Mouse (Mus musculus): ENCODE data around the gene Yars. TPM values are rescaled to one million over a fixed set of nuclear protein-coding genes. Genes with fewer than 3 reads are reported as not detected.
A peak's percentile ranks its signal among the peaks of the same experiment; 100 is the strongest.

Gene Yars
- total and polyA plus RNA-seq, 2 experiments from 2014 or later, result 56.0 to 102 TPM

DNA sequence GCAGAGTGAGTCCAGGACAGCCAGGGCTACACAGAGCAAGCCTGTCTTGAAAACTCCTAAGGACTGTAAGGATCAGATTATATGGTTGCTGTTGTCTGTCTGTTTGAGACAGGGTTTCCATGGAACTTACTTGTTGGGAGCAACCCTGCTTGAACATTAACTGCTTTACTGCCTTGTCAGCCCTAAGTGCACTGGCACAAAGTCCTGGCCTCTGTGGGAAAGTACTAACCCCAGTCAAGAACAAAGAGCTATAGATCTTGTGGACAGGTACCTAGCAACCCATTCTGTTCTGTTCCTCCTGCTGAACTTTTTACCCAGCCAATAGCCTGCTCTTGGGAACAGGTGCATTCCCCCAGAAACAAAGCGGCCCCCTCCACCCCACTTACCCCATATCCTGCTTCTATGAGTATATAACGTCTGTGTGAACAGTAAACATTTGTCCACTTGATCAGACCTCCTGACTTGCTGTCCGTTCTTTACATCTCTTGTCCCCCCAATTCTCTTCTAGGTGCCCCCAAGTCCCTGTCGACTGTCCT is 38.2 kb upstream of the Yars start:
- Histone ChIP-seq H3K9ac (replicated peaks; ENCODE audit: low read length) (no peak overlapping the region), H3K4me1 (ENCODE audit: insufficient read depth, low read length) (no peaks in the 10 kb centered on the region), H3K36me3 (ENCODE audit: insufficient read depth, low read length) (peaks cover 38% of the 10 kb centered on the region), H3K4me3 (ENCODE audit: low read length) (no peak overlapping the region), H3K27me3 (ENCODE audit: insufficient read depth, low read length) (no peaks in the 10 kb centered on the region), H3K4me2 (ENCODE audit: low read depth, low read length) (no peak overlapping the region), H3K27ac (no peak overlapping the region), H3K9me3 (ENCODE audit: low read length) (no peaks in the 10 kb centered on the region)
- 79% methylated on average over 4 of the region's 4 CpGs for WGBS
- no peak for TF ChIP-seq CTCF (IDR thresholded peaks at IDR 0.05; ENCODE audit: low read depth)
- no peak for DNase-seq (ENCODE audit: low spot score)
- ATAC-seq, result no peak

DNA sequence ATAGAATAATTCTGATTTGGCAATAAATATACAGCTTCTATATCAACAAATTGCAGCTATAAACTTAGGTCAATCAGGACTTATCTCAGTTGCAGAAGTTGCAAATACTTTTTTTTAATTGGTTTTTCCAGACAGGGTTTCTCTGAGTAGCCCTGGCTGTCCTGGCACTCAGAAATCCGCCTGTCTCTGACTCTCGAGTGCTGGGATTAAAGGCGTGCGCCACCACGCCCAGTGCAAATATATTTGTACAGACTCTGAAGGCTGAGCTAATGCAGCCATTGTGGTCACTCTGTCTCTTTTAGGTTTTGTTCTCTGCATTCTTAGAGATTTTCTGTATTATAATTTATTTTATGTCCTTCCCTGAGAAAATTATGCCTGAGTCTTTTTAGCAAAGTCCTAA is 32.0 kb upstream of the Yars start:
- WGBS, result 90% methylated on average over 5 of the region's 5 CpGs

GRCm38 (mm10) chr4:129158549-129158948 is 31.0 kb upstream of the Yars start:
- Histone ChIP-seq H3K27ac (no peak overlapping the region), H3K9me3 (ENCODE audit: low read length) (no peaks in the 10 kb centered on the region), H3K4me1 (ENCODE audit: insufficient read depth, low read length) (no peaks in the 10 kb centered on the region), H3K27me3 (ENCODE audit: insufficient read depth, low read length) (no peaks in the 10 kb centered on the region), H3K36me3 (ENCODE audit: insufficient read depth, low read length) (peaks cover 16% of the 10 kb centered on the region; the same call in 1 of the 2 replicates), H3K4me2 (ENCODE audit: low read depth, low read length) (no peak overlapping the region), H3K9ac (replicated peaks; ENCODE audit: low read length) (no peak overlapping the region), H3K4me3 (ENCODE audit: low read length) (no peak overlapping the region)
- 68% methylated on average over 3 of the region's 3 CpGs for WGBS
- no peak for TF ChIP-seq CTCF (IDR thresholded peaks at IDR 0.05; ENCODE audit: low read depth)
- DNase-seq (ENCODE audit: low spot score) (no peak), ATAC-seq (no peak)

More for the DNA sequence above, 32.0 kb upstream of the Yars start:
- peaks cover 19% of the 10 kb centered on the region; the same call in 1 of the 2 replicates for H3K36me3 ChIP-seq (ENCODE audit: insufficient read depth, low read length)
- H3K9ac ChIP-seq (replicated peaks; ENCODE audit: low read length), result no peak overlapping the region
- no peaks in the 10 kb centered on the region for H3K9me3 ChIP-seq (ENCODE audit: low read length)
- H3K27me3 ChIP-seq (ENCODE audit: insufficient read depth, low read length), result no peaks in the 10 kb centered on the region
- H3K27ac ChIP-seq, result no peak overlapping the region
- ATAC-seq (no peak), DNase-seq (ENCODE audit: low spot score) (no peak)
- no peaks in the 10 kb centered on the region for H3K4me1 ChIP-seq (ENCODE audit: insufficient read depth, low read length)
- no peak for TF ChIP-seq CTCF (IDR thresholded peaks at IDR 0.05; ENCODE audit: low read depth)
- no peak overlapping the region for H3K4me2 ChIP-seq (ENCODE audit: low read depth, low read length)
- no peak overlapping the region for H3K4me3 ChIP-seq (ENCODE audit: low read length)

- no peak overlapping the region for H3K4me2 ChIP-seq (ENCODE audit: low read depth, low read length)
- no peak for TF ChIP-seq CTCF (IDR thresholded peaks at IDR 0.05; ENCODE audit: low read depth)
- no peaks in the 10 kb centered on the region for H3K9me3 ChIP-seq (ENCODE audit: low read length)
- H3K9ac ChIP-seq (replicated peaks; ENCODE audit: low read length), result no peak overlapping the region
- WGBS, result 90% methylated on average over 1 of the region's 1 CpGs
- no peak for ATAC-seq
- 0 out of 2 replicates have a peak, but pooled peaks cover 3% of the 10 kb centered on the region for H3K36me3 ChIP-seq (ENCODE audit: insufficient read depth, low read length)
- H3K27me3 ChIP-seq (ENCODE audit: insufficient read depth, low read length), result no peaks in the 10 kb centered on the region
- no peak for DNase-seq (ENCODE audit: low spot score)
- no peaks in the 10 kb centered on the region for H3K4me1 ChIP-seq (ENCODE audit: insufficient read depth, low read length)
- H3K27ac ChIP-seq, result no peak overlapping the region
- no peak overlapping the region for H3K4me3 ChIP-seq (ENCODE audit: low read length)
Measured at GRCm38 (mm10) chr4:129161076-129161475, 28.5 kb upstream of the Yars start.

DNA sequence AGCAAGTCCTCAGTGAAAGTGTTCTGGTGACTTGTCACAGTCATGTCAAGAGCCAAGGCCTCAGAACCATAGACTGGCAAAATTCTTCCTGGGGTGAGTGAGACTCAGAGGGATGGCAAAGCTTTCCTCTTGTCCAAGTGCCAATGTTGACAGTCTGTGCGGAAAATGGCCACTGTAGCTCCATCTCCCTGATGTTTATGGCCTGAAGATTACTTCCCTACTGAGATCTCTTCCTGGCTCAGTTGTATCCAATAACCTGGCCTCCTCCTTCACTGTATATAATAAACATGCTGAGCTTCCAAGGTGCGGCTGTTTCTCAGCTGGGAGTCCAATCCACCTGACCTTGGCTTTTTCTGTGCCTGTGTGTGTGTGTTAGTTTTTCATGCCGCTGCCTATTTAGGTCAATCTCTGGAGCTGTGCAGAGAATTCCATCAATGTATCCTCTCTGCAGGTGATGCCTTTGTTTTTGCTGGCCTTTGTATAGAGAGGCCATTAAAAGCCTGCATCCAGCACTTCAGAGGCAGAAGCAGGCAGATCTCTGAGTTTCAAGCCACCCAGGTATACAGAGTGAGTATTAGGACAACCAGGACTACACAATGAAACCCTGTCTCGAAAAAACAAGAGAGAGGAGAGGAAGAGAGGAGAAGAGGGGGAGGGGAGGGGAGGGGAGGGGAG is 27.8 kb upstream of the Yars start:
- Histone ChIP-seq H3K9ac (replicated peaks; ENCODE audit: low read length) (no peak overlapping the region), H3K4me3 (ENCODE audit: low read length) (no peak overlapping the region), H3K4me1 (ENCODE audit: insufficient read depth, low read length) (no peaks in the 10 kb centered on the region), H3K9me3 (ENCODE audit: low read length) (no peaks in the 10 kb centered on the region), H3K36me3 (ENCODE audit: insufficient read depth, low read length) (0 out of 2 replicates have a peak, but pooled peaks cover 3% of the 10 kb centered on the region), H3K27ac (no peak overlapping the region), H3K27me3 (ENCODE audit: insufficient read depth, low read length) (no peaks in the 10 kb centered on the region), H3K4me2 (ENCODE audit: low read depth, low read length) (no peak overlapping the region)
- no peak for ATAC-seq
- TF ChIP-seq CTCF (IDR thresholded peaks at IDR 0.05; ENCODE audit: low read depth), result no peak
- no peak for DNase-seq (ENCODE audit: low spot score)
- 79% methylated on average over 4 of the region's 4 CpGs for WGBS

GRCm38 (mm10) chr4:129172529-129172928 is 17.0 kb upstream of the Yars start:
- Histone ChIP-seq H3K27me3 (ENCODE audit: insufficient read depth, low read length) (no peaks in the 10 kb centered on the region), H3K4me3 (ENCODE audit: low read length) (no peak overlapping the region), H3K9ac (replicated peaks; ENCODE audit: low read length) (no peak overlapping the region), H3K9me3 (ENCODE audit: low read length) (no peaks in the 10 kb centered on the region), H3K27ac (no peak overlapping the region), H3K4me1 (ENCODE audit: insufficient read depth, low read length) (no peaks in the 10 kb centered on the region), H3K4me2 (ENCODE audit: low read depth, low read length) (no peak overlapping the region), H3K36me3 (ENCODE audit: insufficient read depth, low read length) (peaks cover 30% of the 10 kb centered on the region)
- 73% methylated on average over 1 of the region's 1 CpGs for WGBS
- TF ChIP-seq CTCF (IDR thresholded peaks at IDR 0.05; ENCODE audit: low read depth), result no peak
- ATAC-seq (no peak), DNase-seq (ENCODE audit: low spot score) (no peak)

DNA sequence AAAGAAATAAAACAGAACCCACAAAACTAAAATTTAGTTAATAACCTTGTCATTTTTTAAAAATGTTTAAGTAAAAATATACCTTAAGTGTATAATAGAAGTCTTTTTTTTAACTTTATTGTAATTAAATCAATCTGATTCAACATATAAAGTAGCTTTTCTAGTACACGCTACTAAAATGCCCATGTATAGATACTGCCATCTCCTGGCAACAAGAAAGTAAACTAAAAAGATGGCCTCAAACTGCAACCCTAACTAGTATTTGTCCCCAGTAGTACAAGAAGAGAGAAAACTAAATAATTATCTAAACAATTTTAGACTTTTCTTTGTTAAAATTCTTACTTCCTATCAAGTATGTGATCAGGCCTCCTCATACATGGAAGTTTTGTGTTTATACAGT is 10.0 kb upstream of the Yars start:
- Histone ChIP-seq H3K4me2 (ENCODE audit: low read depth, low read length) (no peak overlapping the region), H3K9me3 (ENCODE audit: low read length) (no peaks in the 10 kb centered on the region), H3K4me3 (ENCODE audit: low read length) (no peak overlapping the region), H3K9ac (replicated peaks; ENCODE audit: low read length) (no peak overlapping the region), H3K36me3 (ENCODE audit: insufficient read depth, low read length) (peaks cover 26% of the 10 kb centered on the region; the same call in 1 of the 2 replicates), H3K4me1 (ENCODE audit: insufficient read depth, low read length) (no peaks in the 10 kb centered on the region), H3K27ac (no peak overlapping the region), H3K27me3 (ENCODE audit: insufficient read depth, low read length) (no peaks in the 10 kb centered on the region)
- ATAC-seq (no peak), DNase-seq (ENCODE audit: low spot score) (peak; percentile 52)
- peak; percentile 60 for TF ChIP-seq CTCF (IDR thresholded peaks at IDR 0.05; ENCODE audit: low read depth)
- 22% methylated on average over 1 of the region's 1 CpGs for WGBS

Measured in hindbrain, postnatal 0 days (tissue).